Mouse (Mus musculus): ENCODE measurements around the gene R3hdml.

The R3hdml gene

DNA sequence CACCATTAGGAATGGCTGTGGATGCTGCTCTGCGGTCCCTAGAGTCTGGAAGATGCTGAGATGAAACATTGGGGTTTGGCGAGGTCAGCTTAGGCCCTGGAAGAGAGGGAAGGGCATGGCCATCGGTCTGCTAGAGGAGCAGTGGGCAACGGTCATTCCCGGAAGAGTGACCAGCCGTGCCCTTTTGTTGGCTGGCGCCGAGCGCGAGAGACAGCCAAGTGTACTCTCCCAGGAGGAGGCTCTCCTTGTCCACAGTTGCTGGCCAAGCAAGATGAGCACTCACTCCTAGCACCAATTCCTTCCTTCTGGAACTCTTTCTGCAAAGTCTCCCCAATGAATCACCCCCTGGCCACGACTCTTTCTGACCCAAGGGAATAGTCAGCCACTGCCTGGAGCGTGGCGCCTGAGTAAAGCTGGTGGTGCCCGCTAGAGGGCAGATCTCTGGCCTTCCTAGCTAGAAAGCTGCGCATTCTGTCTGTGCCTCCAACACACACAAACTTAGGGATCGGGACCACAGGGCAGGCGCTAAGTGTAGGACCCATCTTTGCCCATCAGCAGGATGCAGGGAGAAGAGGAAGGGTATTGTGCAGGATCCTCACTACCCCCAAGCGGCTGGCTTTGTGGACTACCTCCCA is 11.8 kb upstream of the R3hdml start:
- no peak for DNase-seq

DNA sequence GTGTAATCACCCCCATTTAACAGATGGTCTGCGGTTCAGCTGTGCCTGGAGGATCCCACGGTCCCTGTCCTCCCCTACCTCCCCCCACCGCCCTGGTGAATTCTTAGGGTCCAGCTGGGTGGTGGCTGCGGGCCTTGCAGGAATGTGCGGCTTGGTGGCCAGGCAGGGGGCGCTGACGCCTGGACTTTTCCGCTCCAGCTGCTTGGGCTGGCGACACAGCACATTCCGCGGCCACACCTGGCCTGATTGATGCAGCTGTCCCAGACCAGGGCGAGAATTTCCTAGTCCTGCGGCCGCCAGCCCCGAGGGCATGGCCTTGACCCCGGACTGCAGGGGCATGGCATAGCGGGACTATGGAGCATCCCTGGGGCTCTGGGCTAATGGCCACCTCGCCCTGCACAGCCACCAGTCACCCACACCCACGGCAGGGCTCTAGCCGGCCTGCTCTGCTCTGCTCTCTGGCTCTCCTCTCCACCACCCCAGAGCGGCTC is 10.5 kb upstream of the R3hdml start:
- no peak for DNase-seq

DNA sequence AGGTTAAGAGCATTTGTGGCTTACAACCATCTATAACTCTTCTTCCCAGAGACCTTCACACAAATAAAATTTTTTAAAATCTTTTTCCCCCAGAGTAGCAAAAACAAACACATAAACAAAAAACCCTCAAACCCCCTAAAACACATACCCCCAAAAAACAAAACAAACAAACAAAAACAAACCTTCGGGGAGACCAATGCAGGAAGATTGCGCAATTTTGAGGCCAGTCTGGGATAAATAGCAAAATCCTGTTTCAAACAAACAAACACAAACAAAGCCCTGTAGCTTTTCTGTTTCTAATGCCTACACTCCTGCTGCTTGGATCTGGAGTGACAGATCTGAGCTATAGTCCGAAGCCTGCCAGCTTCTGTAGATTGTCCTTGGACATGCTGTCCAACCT is 4.8 kb upstream of the R3hdml start:
- DNase-seq = no peak

DNA sequence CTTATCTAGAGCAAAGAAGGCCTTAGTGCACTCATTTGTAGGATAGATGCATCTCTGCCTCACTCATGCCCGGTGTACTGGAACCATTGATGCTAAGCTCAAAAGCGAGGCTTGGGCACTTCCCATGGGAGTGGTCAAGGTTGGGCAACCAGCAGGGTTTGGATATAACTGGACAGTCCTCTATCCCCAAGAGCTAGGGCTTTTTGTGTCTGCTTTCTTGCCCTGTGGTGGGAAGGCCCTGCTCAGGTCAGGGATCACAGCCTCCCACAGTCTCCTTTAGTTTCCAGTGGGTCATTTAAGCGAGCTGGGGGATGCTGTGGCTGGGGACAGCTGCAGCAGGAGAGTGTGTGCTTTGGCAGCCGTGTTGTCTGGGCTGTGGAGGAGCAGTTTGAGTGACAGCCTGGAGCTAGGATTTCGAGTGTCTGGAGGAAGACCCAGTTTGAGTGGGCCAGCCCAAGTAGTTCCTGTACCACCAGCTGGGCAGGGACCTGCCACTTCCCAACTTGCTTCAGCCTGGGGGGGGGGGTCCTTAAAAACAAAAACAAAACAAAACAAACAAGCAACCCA is 2.3 kb upstream of the R3hdml start:
- no peak for DNase-seq

DNA sequence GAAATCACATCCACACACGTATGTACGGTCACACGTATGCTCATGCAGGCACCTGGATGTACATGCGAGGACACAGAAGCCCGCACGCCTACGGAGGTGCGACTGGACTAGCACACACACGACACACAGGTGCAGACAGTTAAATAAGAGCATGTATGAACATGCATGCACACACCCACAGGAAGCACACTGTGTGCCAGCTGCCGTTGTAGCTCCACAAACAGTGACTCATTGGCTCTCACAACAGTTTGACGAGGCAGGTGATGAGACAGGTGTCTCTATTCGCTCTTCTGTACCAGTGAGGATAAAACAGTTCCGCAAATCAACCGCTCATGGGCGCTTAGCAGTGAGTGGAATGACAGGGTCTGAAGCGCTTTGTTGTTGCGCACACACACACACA is 1.5 kb upstream of the R3hdml start:
- no peak for DNase-seq

DNA sequence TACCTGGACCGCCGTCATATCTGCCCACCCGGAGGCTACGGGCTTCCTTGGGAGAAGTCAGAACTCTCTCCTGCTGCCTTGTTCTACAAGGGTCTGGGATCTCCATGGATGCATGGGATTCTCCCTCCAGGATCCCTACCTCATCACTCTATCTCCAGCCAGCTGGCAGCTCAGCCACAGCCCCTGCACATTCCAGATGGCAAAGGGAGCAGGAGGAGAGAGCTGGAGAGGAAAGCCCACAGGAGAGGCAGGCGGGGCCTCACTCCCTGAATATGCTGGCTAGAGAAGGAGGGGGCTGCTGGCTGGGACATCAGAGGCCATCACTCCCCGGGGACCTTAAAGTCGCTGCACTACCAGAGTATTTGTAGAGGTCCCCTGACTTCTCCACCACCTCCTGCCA is 767 bp upstream of the R3hdml start:
- no peak for DNase-seq

DNA sequence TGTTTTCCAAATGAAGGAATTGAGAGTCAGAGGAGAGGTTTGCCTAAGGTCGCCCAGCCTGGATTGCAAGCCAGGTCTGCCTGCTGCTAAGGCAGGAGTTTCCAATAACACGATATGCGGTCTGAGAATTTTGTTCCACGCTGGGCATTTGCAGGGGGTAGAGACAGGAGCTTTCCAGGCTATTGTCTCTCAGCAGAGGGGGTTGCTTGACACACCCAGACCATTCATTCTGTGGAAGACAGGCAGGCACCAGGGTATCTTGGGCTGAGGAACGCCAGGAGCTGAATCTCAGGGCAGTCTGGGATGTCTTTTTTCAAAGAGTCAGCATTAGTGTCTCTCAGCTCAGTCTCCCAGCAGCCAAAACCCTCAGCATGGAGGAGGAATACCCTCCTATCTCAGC is 913 bp downstream of the R3hdml start:
- DNase-seq = no peak

DNA sequence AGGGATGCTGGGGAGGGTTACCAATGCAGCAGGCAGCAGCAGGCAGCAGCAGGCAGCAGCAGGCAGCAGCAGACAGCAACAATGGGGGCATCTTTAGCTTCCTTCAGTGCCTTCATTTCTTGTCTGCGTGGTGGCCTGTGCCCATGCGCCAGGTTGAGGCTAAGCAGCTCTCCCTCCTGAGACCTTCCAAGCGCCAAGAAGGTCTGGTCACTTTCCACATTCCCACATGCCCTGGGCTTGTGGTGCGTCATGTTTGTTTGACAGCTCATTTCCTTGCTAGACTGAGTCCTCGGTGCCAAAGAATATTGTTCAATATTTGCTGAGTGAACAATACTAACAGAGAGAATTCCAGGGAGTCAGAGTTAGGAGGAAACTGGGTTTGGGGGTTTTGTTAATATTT is 1.9 kb downstream of the R3hdml start:
- DNase-seq = no peak

DNA sequence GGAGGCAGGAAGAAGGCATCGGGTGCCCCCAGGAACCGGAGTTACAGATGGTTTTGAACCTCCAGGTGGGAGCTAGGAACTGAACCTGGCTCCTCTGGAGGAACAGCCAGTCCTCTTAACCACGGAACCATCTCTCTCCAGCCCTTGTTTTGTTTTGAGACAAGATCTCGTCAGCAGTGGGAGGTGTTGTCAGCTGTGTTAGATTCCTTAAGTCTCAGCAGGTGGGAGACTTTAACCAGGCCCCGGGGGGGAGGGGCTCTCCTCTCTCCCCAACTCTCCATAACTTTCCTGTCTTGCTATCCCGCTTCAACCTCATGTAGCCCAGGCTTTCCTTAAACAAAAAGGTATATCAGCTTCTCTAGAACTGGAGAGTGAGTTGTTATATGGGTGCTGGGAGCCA is 2.3 kb downstream of the R3hdml start:
- no peak for DNase-seq

DNA sequence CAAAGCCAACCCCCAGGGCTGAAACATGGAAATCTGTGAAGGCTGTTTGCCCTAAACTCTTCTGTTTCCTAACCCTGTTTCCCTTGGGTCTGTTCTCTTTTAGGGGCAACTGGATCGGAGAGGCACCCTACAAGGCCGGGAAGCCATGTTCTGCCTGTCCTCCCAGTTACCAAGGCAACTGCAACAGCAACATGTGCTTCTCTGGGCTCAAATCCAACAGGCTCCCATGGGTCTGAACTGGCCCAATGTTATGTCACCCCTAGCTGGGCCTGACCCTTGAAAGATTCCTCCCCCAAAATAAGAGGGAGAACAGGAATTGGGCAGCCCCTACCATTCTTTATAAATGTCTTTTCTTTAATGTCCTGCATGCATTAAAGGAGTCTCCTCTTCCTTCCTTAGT is 10.1 kb downstream of the R3hdml start:
- DNase-seq = no peak

DNA sequence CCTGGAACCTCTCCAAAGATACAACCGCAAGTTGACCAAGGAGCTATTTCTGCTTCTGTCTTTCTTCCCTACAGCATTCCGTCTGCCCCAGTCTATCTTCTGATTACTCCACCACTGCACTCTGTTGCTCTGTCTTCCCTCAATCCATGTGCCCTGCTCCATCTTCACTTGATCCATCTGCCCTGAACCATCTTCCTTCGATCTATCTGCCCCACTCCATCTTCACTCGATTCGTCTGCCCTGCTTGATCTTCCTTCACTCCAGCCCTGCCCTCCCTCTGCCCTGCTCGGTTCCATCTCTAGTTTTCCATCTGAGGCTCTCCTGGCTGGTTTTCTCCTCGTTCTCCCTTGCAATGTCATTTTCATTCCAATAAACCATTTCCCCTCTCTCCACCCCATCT is 11.1 kb downstream of the R3hdml start:
- DNase-seq = no peak

DNA sequence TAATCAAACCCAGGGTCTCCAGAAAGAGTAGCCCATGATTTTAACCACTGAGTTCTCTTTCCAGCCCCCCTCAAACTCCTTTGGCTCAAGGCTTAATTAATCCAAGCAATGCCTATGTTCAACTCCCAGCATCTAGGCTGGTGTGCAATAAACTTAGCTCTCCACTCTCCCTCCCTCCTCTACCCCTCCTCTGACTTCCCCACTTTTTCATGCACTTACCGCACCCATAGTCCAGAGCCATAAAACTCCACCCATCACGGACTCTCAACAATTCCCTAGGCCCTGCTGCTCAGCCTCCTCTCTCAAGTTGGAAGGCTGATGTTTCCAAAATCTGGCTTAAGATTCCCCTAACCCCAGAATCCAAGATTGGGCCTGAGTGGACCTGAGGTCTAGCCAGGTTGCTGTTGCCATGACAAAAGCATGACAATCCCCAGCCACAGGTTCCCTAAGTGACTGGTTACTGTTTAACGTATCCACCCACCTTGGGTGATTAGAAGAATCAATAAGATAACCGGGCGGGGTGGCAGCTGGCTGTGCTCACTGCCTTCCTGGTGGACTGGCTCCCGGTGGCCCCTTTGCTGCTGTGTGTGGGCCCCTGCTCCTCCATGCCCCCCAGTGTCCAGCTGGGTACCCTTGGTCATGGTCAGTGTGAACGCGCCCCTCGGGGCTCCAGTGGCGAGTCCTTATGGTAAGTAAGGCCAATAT is 14.3 kb downstream of the R3hdml start, which contains the start of gene Hnf4a:
Hnf4a (plus strand) TSS at position 509 of the 705 bp plus-strand sequence.
- no peak for DNase-seq

DNA sequence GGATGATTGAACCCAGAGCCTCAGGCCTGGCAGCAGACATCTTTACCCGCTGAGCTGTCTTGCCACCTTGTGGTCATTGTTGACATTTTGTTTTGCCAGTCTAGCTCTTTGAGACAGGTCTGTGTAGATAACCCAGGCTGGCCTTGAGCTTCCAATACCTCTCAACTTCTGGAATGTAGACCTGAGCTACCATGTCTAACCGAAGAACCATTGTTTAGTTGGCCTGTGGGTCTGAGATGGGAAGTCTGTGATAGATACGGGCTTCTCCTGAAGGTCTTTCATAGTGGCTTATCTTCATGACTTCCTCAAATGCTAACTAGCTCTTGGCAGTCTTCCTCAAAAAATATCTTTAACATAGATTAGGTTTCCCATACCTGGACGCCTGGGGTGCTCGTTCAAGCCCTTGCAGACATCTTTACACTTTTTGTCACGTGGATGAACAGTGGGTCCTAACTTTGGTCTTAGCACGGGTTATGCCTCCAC is 33.7 kb downstream of the R3hdml start:
- DNase-seq = no peak

DNA sequence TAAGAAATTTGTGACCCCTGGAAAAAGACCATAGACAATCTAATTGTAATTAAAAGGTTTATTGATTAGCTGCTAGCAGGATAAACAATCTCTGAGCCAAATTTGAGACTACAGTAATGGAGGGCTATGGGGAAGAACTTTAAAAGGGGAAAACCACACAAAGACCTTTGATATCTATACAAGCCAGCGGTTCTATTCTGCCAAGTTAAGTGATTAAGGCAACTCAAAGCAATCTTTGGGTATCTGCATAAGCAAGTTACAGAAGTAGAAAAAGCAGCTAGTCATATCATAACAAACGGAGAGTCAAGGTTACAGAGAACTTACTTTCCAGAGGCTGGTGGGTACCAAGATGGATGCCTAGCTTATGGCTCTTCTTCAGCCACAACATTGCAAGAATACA is 35.4 kb downstream of the R3hdml start:
- DNase-seq = no peak

DNA sequence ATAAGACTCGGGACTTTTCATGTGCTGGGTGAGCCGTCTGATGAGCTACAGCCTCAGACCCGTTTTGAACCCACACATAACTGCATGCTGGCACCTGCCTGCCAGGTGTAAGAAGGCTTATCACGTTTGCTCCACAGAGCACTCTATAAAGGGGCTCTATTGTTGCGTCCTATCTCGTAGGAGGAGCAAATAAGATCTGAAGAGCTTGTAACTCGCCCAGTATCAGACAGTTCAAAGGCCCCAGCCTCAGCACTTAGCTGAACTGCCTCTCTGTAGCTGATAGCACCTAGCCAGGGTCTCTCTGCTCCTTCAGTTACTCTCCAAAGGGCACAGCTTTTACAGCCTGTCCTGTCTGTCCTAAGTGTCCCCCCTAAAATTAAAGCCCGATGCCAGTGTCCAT is 38.3 kb downstream of the R3hdml start:
- no peak for DNase-seq

DNA sequence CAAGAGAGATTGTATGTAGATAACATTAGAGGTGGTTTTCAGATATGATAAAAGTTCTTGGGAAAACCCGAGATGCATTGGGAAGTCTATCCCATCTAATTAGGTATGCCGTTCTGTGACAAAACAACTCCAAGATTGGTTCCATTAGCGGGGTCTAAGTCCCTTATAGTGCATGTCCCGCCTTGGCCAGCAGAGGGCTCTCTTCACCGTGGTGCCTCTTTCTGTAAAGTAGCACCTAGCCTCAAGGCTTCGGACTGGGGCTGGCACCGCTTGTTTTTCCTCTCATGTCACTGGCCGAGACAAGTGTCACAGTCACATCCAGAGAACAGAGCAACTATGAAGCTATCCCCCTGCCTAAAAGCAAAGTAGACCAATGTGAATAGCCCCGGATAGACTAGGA is 39.8 kb downstream of the R3hdml start:
- DNase-seq = peak; percentile 66

DNA sequence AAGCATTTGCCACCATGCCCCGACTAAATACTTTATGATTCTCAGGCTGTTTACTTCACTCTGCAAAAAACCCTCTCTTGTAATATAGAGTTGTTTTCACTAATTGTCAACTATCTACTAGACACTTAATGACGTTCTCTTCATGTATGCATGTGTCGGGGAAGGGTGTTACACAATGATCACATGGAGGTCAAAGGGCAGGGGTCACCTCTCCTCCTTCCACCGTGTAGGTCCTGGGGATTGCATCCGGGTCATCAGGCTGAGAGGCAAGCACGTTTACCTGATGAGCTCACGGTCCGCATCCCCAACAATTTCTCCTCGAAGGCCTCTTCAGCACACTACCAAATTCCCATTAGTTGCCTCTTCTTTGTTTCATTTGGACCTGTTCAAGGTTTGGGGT is 41.1 kb downstream of the R3hdml start:
- no peak for DNase-seq

DNA sequence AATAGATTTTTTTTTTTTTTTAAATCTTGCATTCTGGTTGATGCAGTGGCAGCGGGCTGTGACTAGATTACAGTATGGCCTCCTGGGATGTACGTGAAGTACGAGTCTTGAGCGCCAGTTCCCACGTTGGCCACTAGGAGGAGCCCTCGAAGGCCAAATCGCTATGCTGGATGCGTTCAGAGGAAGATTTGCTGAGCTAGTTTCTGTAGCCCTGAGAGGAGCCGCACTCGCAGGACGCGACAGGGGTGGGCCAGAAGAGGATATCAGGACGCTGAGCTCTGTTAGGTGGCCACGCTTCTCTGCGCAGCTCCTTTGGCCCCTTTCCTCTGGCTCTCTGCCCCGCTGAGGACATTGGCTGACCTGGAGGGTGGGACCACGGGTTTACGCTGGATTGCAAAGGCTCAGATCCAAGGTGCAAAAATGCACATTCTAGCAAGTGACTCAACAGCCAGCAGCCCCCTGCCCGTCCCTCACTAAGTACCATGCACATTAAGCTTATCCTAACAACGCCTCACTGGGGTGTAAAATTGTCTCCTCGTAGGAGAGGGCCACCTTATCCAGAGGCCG is 42.9 kb downstream of the R3hdml start:
- peak; percentile 75 for DNase-seq

DNA sequence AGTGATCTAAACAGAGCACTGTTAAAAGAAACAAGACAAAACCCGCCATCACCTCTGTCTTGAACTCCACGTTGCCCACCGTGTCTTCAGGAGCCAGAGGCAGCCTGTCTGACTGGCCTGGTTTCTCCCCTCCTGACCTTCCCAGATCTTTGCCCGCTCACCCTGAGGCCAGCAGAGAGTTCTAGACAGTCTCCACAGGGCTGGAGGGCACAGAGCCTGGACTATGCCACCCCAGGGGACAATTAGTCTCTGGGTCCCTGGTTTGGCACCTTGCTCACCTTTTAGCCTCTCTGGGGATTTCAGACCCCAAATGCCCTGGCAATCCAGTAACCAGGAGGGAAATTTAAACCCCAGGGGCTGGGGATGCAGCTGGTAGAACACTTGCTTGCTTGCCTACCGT is 45.3 kb downstream of the R3hdml start:
- no peak for DNase-seq

DNA sequence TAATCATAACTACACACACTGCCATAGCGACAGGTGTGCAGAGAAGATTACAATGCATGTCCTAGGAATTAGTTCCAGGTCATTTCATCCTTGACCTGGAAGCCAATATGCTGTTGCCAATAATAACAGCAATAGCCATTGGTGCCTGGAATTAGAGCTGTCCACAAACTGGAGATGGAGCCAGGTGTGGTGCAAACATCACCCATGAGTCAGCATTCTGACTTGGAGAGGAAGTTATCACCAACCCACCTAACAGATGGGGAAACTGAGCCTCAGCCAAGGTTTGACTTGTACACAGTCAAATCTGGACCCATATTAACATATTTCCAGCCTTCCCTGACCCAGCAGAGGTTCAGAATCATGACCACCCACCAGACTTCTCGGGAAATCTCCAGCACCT is 46.3 kb downstream of the R3hdml start:
- no peak for DNase-seq

DNA sequence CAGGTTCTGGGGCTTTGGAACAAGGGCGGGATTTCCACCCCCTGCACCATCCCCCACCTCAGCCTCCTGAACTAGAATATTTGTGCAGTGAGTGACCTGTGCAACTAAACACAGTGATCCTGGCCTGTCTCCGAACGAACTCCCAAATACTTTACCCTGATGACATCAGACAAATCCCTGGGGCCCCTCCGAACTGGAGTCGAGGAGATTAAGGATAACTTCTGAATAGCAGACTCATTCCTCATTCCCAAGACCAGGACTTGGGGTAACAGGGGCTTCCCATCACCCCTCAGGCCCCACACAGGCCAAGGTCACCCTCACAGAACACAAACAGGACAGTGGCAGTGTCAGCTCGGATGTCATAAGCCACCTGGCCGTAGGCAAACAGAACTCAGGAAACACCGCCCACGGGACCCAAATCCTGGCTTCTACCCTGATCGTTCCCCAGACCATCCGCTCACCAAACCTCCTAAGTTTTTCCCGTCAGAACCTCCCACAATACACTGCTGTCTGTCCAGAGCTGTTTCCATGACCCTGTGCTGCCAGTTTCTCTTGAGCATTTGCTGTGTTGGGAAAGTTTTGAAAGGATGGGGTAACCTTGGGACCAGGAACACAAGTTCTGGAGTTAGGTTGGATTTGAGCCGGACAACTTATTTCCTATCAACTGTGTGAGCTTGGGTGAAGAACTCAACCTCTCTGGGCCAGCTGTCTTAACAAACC is 47.4 kb downstream of the R3hdml start:
- DNase-seq = no peak

DNA sequence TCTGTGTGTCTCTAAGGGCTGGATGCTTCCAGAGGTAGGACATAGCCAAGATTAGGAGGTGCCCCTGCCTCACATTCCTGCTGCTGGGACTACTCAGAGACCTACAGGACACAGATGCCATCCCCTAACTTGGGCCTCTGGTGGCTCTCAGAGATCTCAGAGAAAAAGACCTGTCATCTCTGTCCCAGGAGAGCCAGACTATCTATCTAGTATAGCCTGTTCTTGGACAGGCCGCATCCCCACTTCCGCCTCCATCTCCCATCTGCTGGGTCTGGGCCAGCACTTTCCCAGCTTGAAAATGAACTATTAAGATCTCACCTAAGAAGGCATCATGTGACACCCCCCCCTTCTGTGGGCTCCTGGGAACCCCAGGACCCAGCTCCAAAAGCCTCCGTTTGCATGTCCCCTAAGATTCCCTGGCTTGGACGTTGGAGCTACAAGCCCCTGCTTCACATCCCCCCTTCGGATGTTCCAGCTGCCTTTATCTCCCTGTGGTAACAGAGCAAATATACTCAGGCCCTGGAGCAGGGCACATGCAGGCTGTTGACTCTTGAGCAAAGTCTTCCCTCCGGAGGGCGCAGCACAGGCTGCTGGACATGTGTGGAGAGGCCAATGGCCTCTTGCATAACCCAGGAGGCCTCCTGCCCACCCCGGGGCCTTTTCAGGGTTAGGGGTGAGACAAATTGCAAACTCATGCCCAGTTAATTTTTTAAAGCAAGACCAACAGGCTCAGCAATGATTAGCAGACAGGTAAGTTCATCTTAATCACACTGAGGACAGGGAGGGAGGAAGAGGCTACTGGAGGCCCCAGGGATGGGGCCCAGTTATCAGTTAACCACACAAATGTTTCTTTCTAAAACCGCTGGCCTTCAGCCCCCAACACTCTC is 48.4 kb downstream of the R3hdml start:
- DNase-seq = no peak
